Mouse (Mus musculus): Measurements from ENCODE around the gene Nt5c2.

Gene Nt5c2

DNA sequence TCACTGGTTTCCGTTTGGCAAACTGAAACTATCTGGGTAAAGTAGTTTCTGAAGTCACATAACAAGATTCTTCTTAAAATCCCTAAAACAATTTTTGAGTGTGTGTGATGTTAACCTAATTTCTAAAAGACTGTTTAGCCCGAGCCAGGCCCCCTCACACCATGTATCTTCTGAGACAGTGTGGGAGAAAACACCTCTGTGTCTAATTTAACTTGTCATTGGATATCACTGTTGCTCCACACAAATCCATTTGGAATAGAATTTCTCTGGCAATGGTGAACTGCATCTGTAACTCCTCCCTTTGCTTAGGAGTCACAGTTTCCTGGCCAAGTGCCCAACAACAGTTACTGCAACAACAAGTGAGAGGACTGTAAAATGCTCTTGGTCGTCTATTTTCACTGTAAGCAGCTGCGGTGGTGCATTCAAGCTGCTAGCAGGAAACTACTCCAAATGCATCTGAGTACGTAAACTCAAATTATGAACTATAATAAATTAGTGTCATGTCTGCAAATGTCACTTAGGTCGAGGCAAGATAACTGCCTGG, 85.8 kb downstream of the Nt5c2 start:
- no peak for DNase-seq (ENCODE audit: low read depth, low spot score)

DNA sequence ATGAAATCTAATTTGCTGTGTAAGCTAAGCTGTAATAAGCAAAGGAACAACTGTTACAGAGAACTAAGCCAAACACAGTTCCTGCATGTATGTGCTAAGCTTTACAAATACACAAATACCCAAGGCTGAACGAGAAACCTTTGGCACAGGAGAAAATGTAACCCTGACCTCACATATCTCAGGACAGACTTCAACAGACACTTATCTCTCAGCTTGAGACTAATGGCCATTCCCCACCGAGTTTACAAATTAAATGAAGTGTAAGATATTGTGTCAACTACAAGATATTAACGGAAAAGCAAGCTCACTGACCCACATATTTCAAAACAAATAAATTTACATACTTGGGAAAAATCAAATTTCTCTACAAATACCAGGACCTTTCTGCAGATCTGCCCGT, 86.8 kb downstream of the Nt5c2 start:
- no peak for DNase-seq (ENCODE audit: low read depth, low spot score)

GRCm38 (mm10) chr19:46926951-46927350, 88.0 kb downstream of the Nt5c2 start:
- DNase-seq (ENCODE audit: low read depth, low spot score), result no peak

DNA sequence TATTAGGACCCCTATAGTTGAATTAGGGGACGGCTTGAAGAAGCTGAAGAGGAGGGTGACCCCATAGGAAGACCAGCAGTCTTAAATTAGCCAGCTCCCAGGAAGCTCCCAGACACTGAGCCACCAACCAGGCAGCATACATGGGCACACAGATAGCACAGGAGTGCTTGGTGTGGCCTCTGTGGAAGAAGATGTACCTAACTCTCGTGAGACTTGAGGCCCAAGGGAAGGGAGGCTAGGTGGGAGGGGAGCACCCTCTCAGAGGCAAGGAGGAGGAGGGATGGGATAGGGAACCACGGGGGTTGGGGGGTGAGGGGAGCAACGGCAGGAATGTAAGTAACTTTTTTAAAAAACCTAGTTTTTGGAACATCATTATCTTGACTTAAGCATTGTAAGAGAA, 88.6 kb downstream of the Nt5c2 start:
- no peak for DNase-seq (ENCODE audit: low read depth, low spot score)

DNA sequence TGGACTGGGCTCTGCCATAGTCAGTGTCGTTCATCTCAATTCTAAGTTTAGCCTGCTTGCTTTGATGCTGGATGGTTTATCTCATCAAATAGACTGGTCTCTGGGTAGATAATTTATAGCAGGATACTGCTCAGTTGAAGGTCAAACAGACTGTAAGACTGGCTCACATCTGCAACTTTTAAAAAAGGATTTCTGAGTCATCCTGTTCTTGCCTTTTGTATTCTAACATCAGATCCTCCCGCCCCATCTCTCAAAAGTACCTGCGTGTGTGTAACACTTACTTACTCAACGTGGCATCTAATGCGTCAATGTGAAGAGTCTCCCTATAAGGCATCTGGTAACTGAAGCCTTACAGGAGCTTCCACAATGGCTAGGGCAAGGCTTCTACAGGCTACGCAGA, 94.4 kb downstream of the Nt5c2 start:
- no peak for DNase-seq (ENCODE audit: low read depth, low spot score)

- DNase-seq (ENCODE audit: low read depth, low spot score), result no peak
Measured at GRCm38 (mm10) chr19:46915406-46916080, 99.4 kb downstream of the Nt5c2 start.

DNA sequence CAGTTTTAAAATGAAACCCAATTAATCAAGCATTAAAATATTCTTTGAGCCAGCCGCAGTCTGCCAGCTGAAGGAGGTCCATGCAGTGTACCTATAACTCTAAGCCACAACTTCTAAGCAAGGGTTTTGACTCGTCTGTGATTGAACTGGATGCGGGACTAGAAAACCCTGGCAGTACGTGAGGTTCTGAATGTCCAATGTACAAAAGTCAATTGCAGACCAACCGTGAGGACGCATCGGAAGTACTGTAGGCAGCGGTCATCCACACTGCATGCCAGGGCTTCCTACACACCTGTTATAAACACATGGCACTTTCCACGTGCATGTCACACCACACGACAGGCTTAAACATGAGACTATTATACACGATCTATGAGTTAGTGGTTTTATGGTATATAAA, 101.3 kb downstream of the Nt5c2 start:
- no peak for DNase-seq (ENCODE audit: low read depth, low spot score)

DNA sequence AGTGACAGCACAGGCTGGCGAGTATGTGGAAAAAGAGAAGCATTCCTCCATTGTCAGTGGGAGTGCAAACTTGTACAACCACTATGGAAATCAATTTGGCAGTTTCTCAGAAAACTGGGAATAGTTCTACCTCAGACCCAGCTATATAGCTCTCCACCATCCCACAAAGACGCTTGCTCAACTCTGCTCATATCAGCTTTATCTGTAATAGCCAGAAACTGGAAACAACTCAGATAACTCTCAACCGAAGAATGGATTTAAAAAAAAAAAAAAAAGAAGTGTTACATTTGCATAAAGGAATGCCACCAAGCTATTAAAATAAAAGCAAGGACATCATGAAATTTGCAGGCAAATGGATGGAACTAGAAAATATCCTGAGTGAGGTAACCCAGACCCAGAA, 103.5 kb downstream of the Nt5c2 start:
- no peak for DNase-seq (ENCODE audit: low read depth, low spot score)

DNA sequence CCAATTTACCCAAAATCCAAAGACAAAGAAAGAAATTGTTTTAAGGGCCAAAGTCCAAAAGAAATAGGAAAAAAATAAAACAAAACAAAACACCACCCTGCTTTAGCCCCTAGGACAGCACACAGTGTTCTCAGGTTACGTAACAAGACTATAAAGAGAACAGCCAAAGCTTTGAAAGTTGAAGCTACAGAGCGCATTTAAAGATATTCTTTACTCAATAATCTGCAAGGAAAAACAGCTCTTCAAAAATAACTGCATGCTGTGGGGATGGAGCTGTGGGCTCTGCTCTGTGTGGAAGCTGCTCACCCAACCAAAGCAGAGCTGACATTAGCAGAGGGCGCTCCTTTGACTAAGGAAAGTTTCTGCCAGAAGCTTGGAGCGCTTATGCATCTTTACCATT, 106.0 kb downstream of the Nt5c2 start:
- DNase-seq (ENCODE audit: low read depth, low spot score), result no peak

GRCm38 (mm10) chr19:46908207-46908606, 106.7 kb downstream of the Nt5c2 start:
- no peak for DNase-seq (ENCODE audit: low read depth, low spot score)

- DNase-seq (ENCODE audit: low read depth, low spot score), result no peak
Measured at GRCm38 (mm10) chr19:46905971-46906370, 109.0 kb downstream of the Nt5c2 start.

GRCm38 (mm10) chr19:46905383-46905782, 109.6 kb downstream of the Nt5c2 start:
- no peak for DNase-seq (ENCODE audit: low read depth, low spot score)

- no peak for DNase-seq (ENCODE audit: low read depth, low spot score)
Measured at GRCm38 (mm10) chr19:46904907-46905306, 110.0 kb downstream of the Nt5c2 start.

DNA sequence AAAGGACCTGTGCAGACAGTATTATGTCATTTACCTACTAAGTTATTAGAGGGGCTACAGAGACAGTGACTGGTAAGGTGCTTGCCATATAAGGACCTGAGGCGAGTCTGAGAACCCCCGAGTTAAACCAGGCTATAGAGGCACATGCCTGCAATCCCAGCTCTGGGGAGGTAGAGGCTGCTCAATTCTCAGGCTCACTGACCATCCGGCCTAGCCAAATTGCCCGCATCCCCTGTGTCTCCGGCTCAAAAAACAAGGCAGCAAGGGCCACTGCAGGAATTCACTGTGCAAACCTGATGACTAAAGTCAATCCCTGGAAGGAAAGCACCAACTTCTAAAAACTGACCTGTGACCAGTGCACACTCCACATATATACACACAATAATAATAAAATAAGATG, 111.6 kb downstream of the Nt5c2 start:
- DNase-seq (ENCODE audit: low read depth, low spot score), result no peak

- no peak for DNase-seq (ENCODE audit: low read depth, low spot score)
Measured at GRCm38 (mm10) chr19:46901323-46901722, 113.6 kb downstream of the Nt5c2 start.

DNA sequence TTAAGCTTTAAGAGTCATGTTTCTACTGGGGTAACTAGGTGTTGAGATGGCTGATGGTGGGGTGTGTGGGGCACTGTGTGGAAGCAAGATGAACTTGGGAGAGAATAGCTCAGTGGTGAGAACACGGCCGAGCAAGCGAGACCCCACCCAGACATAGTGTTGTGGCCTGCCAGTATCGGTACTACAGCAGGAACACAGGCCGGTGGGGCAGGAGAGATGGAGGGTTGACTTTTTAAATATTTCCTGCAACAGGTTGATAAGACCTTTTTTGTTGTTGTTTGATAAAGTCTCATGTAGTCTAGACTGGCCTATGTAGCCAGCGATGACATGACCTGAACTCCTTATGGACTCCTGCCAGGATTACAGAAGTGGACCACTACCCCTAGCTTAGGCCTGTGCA, 114.2 kb downstream of the Nt5c2 start:
- no peak for DNase-seq (ENCODE audit: low read depth, low spot score)

DNA sequence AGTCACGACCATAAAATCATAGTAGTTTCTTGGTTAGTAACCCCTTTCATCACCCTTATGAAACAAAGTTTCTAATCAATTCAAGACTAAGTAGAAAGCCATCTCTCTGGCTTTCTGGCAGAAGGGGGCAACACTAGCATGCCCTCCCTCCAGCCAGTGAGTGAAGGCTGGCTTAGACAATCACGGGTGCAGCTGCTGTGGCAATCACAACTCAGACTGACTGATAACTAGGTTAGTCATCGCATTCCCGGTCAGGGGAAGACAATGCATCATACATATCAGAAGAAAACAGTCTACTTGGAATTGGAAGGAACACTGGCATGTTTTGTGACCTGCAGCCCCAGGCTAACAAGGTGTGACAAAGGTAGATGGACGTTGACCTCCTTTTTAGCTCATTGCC, 115.1 kb downstream of the Nt5c2 start:
- DNase-seq (ENCODE audit: low read depth, low spot score), result no peak

DNA sequence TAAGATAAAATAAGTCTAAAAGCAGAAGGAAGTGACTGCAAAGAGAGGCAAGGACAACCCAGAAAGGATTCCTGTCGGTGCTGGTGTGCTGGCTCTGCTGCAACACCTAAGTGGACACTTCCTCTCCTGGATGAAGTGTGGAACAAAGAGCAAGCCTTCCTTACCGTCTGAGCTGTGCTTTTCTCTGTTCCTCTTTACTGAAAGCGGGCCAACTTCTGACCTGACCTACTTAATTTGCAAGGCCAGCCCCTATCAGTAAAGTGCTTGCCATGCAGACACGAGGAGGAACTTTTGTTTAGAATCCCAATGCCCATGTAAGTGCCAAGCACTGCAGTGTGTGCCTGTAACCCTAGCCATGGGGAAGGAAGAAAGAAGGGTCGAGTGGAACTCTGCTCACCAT, 115.6 kb downstream of the Nt5c2 start:
- DNase-seq (ENCODE audit: low read depth, low spot score), result no peak

- no peak for DNase-seq (ENCODE audit: low read depth, low spot score)
Measured at GRCm38 (mm10) chr19:46898222-46898621, 116.7 kb downstream of the Nt5c2 start.

DNA sequence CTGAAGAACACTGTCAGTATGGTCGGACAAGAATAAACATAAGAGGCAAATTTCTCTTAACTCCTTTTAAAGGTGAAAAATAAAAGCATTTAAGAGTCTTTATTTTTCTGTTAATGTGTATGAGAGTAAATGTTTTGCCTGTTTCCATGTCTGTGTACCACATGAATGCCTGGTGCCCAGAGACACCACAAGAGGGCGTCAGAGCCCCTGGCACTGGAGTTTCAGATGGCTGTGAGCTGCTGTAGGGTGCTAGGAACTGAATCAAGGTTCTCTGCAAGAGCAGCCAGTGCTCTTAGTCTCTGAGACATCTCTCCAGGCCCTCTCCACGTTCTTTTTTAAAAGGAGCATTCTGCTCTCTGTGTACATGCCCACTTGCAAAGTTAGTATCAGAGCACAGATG, 117.8 kb downstream of the Nt5c2 start:
- DNase-seq (ENCODE audit: low read depth, low spot score), result no peak

- DNase-seq (ENCODE audit: low read depth, low spot score), result no peak
Measured at GRCm38 (mm10) chr19:46893484-46893883, 121.5 kb downstream of the Nt5c2 start.

- DNase-seq (ENCODE audit: low read depth, low spot score), result no peak
Measured at GRCm38 (mm10) chr19:46892856-46893255, 122.1 kb downstream of the Nt5c2 start.

DNA sequence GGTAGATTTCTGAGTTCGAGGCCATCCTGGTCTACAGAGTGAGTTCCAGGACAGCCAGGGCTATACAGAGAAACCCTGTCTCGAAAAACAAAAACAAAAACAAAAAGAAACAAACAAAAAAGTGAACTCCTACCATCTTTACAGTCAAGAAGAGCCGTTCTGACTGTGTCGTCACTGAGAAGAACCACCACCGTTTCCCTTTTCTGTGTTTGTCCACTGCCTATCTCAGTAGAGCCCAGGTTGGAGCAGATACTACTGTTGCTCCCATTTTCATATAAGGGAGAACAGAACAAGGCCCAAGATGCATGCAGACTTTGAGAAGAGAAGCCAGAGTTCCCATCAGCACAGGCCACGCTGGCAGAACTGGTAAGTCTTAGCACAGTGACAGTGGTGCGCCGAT, 124.3 kb downstream of the Nt5c2 start:
- DNase-seq (ENCODE audit: low read depth, low spot score), result no peak

DNA sequence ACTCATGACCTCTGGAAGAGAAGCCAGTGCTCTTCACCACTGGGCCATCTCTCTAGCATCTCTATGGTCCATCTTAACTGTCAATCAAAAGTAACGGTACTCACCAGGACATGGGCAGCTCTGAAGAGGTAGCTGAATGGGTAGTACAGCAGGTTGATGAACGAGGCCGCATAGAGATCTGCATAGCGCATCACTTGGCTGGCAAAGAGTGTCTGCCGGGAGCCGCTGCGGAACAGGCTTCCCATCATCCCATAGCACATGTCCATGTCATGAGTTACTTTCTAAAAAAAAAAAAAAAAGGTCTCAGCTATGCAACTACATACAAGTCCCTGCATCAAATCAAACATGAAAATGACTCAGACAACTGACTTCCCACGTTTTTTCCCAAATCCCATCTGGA, 125.3 kb downstream of the Nt5c2 start:
- DNase-seq (ENCODE audit: low read depth, low spot score), result no peak

Data from retina, adult 2 months (tissue).